Mouse (Mus musculus) neural tube, embryonic 11.5 days (tissue): ENCODE data around the gene Arrdc5. TPM values are rescaled to one million over a fixed set of nuclear protein-coding genes. Genes with fewer than 3 reads are reported as not detected.
"Not testable (repeated sequence)": the region's sequence is repeated elsewhere in the genome, so short reads cannot be mapped to it uniquely, and the experiment has no call there.

Experiments
- ATAC-seq: fragments of 200-750 bp; cut with Nextera tagmentation; 2 replicates; pipeline ENCODE4 v1.8.0; 2017; ENCODE audit warnings: moderate number of reproducible peaks, mild to moderate bottlenecking, moderate TSS enrichment, moderate library complexity; ENCODE audit not compliant: insufficient read depth, low FRiP score, low TSS enrichment
- DNase-seq: peaks from one replicate; pipeline ENCODE4 v3.0.0-alpha.2; 2015; ENCODE audit warnings: low spot score
- H3K27ac ChIP-seq: fragments of 300-500 bp; sonication (generic); 2 replicates; pipeline ENCODE4 v1.5.1; 2014; ENCODE audit warnings: low read depth, mild to moderate bottlenecking, low read length
- H3K27me3 ChIP-seq: fragments of 300-500 bp; sonication (generic); 2 replicates; pipeline ENCODE4 v1.6.1; 2014; ENCODE audit warnings: mild to moderate bottlenecking, low read length, mixed read lengths; ENCODE audit not compliant: control insufficient read depth, insufficient read depth
- H3K36me3 ChIP-seq: fragments of 300-500 bp; sonication (generic); 2 replicates; pipeline ENCODE4 v1.6.1; 2014; ENCODE audit warnings: mild to moderate bottlenecking, low read length, moderate library complexity, mixed read lengths; ENCODE audit not compliant: control insufficient read depth, insufficient read depth
- H3K4me1 ChIP-seq: fragments of 300-500 bp; sonication (generic); 2 replicates; pipeline ENCODE4 v1.6.1; 2014; ENCODE audit warnings: low read length, mixed read lengths; ENCODE audit not compliant: control insufficient read depth, insufficient read depth
- H3K4me2 ChIP-seq: fragments of 300-500 bp; sonication (generic); 2 replicates; pipeline ENCODE4 v1.6.1; 2014; ENCODE audit warnings: low read depth, mild to moderate bottlenecking, moderate library complexity
- H3K4me3 ChIP-seq: fragments of 300-500 bp; sonication (generic); 2 replicates; pipeline ENCODE4 v1.5.1; 2014; ENCODE audit warnings: low read depth, low read length
- H3K9ac ChIP-seq: fragments of 300-500 bp; sonication (generic); 2 replicates; pipeline ENCODE4 v1.6.1; 2014; ENCODE audit warnings: mild to moderate bottlenecking, low read length
- H3K9me3 ChIP-seq: fragments of 300-500 bp; sonication (generic); 2 replicates; pipeline ENCODE4 v1.6.1; 2016; ENCODE audit warnings: low read length; ENCODE audit not compliant: control insufficient read depth
- WGBS: fragments of 180-500 bp; shearing (Covaris S2); extraction: QIAGEN DNeasy Blood & Tissue Kit; methylation state at CpG from one replicate; pipeline ENCODE4 v1.1.7; 2014; 5-methylcytosine and 5-hydroxymethylcytosine counted together
- polyA plus RNA-seq: library from polyadenylated mRNA; unstranded; fragments of >200 nt; fragmentation: Nextera tagmentation; extraction: Ambion mirVana; gene quantifications from 2 replicates; pipeline ENCODE4 v1.2.1, GENCODE M21; 2014

Gene Arrdc5
- polyA plus RNA-seq, 1 experiment from 2014 or later, result not detected

- ATAC-seq (no peak), DNase-seq (no peak)
- Histone ChIP-seq H3K4me3 (no peak overlapping the region), H3K9ac (no peak overlapping the region), H3K27ac (no peak overlapping the region), H3K4me1 (no peaks in the 10 kb centered on the region), H3K27me3 (no peaks in the 10 kb centered on the region), H3K36me3 (peaks cover 3% of the 10 kb centered on the region; the same call in 1 of the 2 replicates), H3K4me2 (no peak overlapping the region), H3K9me3 (no peaks in the 10 kb centered on the region)
- 66% methylated on average over 3 of the region's 3 CpGs for WGBS
These were observed 33.8 kb downstream of the Arrdc5 start for GRCm38 (mm10) chr17:56266271-56266670.

- WGBS, result 87% methylated on average over 3 of the region's 3 CpGs
- ATAC-seq, result no peak
These were observed 34.2 kb downstream of the Arrdc5 start for GRCm38 (mm10) chr17:56265869-56266268.

GRCm38 (mm10) chr17:56265011-56265410 lies 35.1 kb downstream of the Arrdc5 start:
- peaks cover 4% of the 10 kb centered on the region; the same call in 1 of the 2 replicates for H3K4me1 ChIP-seq
- no peak overlapping the region for H3K27ac ChIP-seq
- DNase-seq (no peak), ATAC-seq (no peak)
- no peaks in the 10 kb centered on the region for H3K27me3 ChIP-seq
- 94% methylated on average over 4 of the region's 4 CpGs for WGBS
- no peaks in the 10 kb centered on the region for H3K9me3 ChIP-seq
- peaks cover 3% of the 10 kb centered on the region; the same call in 1 of the 2 replicates for H3K36me3 ChIP-seq
- no peak overlapping the region for H3K4me2 ChIP-seq
- H3K9ac ChIP-seq, result no peak overlapping the region
- no peak overlapping the region for H3K4me3 ChIP-seq

More at GRCm38 (mm10) chr17:56265869-56266268, 34.2 kb downstream of the Arrdc5 start:
- Histone ChIP-seq H3K4me3 (no peak overlapping the region), H3K36me3 (peaks cover 3% of the 10 kb centered on the region; the same call in 1 of the 2 replicates), H3K27ac (no peak overlapping the region), H3K9ac (no peak overlapping the region), H3K4me2 (no peak overlapping the region), H3K4me1 (no peaks in the 10 kb centered on the region), H3K9me3 (no peaks in the 10 kb centered on the region), H3K27me3 (no peaks in the 10 kb centered on the region)
- no peak for DNase-seq

- H3K9ac ChIP-seq, result no peak overlapping the region
- H3K4me2 ChIP-seq, result no peak overlapping the region
- H3K9me3 ChIP-seq, result no peaks in the 10 kb centered on the region
- peaks cover 3% of the 10 kb centered on the region for H3K36me3 ChIP-seq
- no peaks in the 10 kb centered on the region for H3K27me3 ChIP-seq
- H3K4me3 ChIP-seq, result no peak overlapping the region
- peak; percentile 77 for DNase-seq
- ATAC-seq, result peak; percentile 73; the same call in 1 of the 2 replicates
- 25% methylated on average over 8 of the region's 8 CpGs for WGBS
- H3K4me1 ChIP-seq, result peaks cover 5% of the 10 kb centered on the region; the same call in 1 of the 2 replicates
- H3K27ac ChIP-seq, result no peak overlapping the region
These were observed 36.1 kb downstream of the Arrdc5 start for GRCm38 (mm10) chr17:56264020-56264419.

- WGBS, result 87% methylated on average over 3 of the region's 3 CpGs
- peaks cover 3% of the 10 kb centered on the region for H3K36me3 ChIP-seq
These were observed 37.4 kb downstream of the Arrdc5 start for GRCm38 (mm10) chr17:56262645-56263094.

GRCm38 (mm10) chr17:56261166-56261565 lies 38.9 kb downstream of the Arrdc5 start:
- DNase-seq (no peak), ATAC-seq (no peak)
- H3K9me3 ChIP-seq, result no peaks in the 10 kb centered on the region
- no peak overlapping the region for H3K4me2 ChIP-seq
- 87% methylated on average over 3 of the region's 3 CpGs for whole genome bisulfite sequencing
- peaks cover 8% of the 10 kb centered on the region; the same call in 1 of the 2 replicates for H3K4me1 ChIP-seq
- no peak overlapping the region for H3K9ac ChIP-seq
- no peak overlapping the region for H3K27ac ChIP-seq
- peaks cover 3% of the 10 kb centered on the region for H3K36me3 ChIP-seq
- no peak overlapping the region for H3K4me3 ChIP-seq
- H3K27me3 ChIP-seq, result no peaks in the 10 kb centered on the region

More at GRCm38 (mm10) chr17:56262645-56263094, 37.4 kb downstream of the Arrdc5 start:
- Histone ChIP-seq H3K9me3 (no peaks in the 10 kb centered on the region), H3K4me3 (no peak overlapping the region), H3K9ac (no peak overlapping the region), H3K4me1 (peaks cover 5% of the 10 kb centered on the region; the same call in 1 of the 2 replicates), H3K27me3 (no peaks in the 10 kb centered on the region), H3K27ac (no peak overlapping the region), H3K4me2 (no peak overlapping the region)
- no peak for ATAC-seq
- no peak for DNase-seq

GRCm38 (mm10) chr17:56259301-56260037 lies 40.6 kb downstream of the Arrdc5 start:
- WGBS, result 95% methylated on average over 10 of the region's 10 CpGs

GRCm38 (mm10) chr17:56258812-56259211 lies 41.3 kb downstream of the Arrdc5 start:
- WGBS, result 69% methylated on average over 2 of the region's 2 CpGs
- not testable (repeated sequence) for DNase-seq

More at GRCm38 (mm10) chr17:56259301-56260037, 40.6 kb downstream of the Arrdc5 start:
- no peak overlapping the region for H3K4me2 ChIP-seq
- no peaks in the 10 kb centered on the region for H3K9me3 ChIP-seq
- H3K27ac ChIP-seq, result no peak overlapping the region
- H3K9ac ChIP-seq, result no peak overlapping the region
- DNase-seq (no peak), ATAC-seq (no peak)
- H3K4me1 ChIP-seq, result peaks cover 8% of the 10 kb centered on the region; the same call in 1 of the 2 replicates
- no peaks in the 10 kb centered on the region for H3K27me3 ChIP-seq
- H3K4me3 ChIP-seq, result no peak overlapping the region
- H3K36me3 ChIP-seq, result peaks cover 3% of the 10 kb centered on the region

GRCm38 (mm10) chr17:56258269-56258668 lies 41.8 kb downstream of the Arrdc5 start:
- 93% methylated on average over 19 of the region's 19 CpGs for WGBS
- not testable (repeated sequence) for H3K36me3 ChIP-seq, H3K4me1 ChIP-seq, DNase-seq, H3K4me3 ChIP-seq, ATAC-seq, H3K9ac ChIP-seq, H3K27ac ChIP-seq, H3K9me3 ChIP-seq, H3K4me2 ChIP-seq, H3K27me3 ChIP-seq

More at GRCm38 (mm10) chr17:56258812-56259211, 41.3 kb downstream of the Arrdc5 start:
- H3K9me3 ChIP-seq, ATAC-seq, H3K27me3 ChIP-seq, H3K36me3 ChIP-seq, H3K4me1 ChIP-seq, H3K4me3 ChIP-seq, H3K27ac ChIP-seq, H3K9ac ChIP-seq, H3K4me2 ChIP-seq: not testable (repeated sequence)
